Mouse (Mus musculus) midbrain, embryonic 16.5 days (tissue): Measurements from ENCODE around the gene Orm3. TPM values are rescaled to one million over a fixed set of nuclear protein-coding genes. Genes with fewer than 3 reads are reported as not detected.

Experiments
- ATAC-seq: fragments of 200-750 bp; cut with Nextera tagmentation; 2 replicates; pipeline ENCODE4 v1.8.0; 2017; ENCODE audit warnings: moderate TSS enrichment
- H3K27ac ChIP-seq: fragments of 300-500 bp; sonication (generic); 2 replicates; pipeline ENCODE4 v1.5.1; 2014; ENCODE audit warnings: mild to moderate bottlenecking, low read length, mixed read lengths
- H3K27me3 ChIP-seq: fragments of 300-500 bp; sonication (generic); 2 replicates; pipeline ENCODE4 v1.6.1; 2014; ENCODE audit warnings: low read depth, low read length, mixed read lengths; ENCODE audit not compliant: control insufficient read depth, insufficient read depth
- H3K36me3 ChIP-seq: fragments of 300-500 bp; sonication (generic); 2 replicates; pipeline ENCODE4 v1.6.1; 2014; ENCODE audit warnings: mild to moderate bottlenecking, low read length, moderate library complexity, mixed read lengths; ENCODE audit not compliant: control insufficient read depth, insufficient read depth
- H3K4me1 ChIP-seq: fragments of 300-500 bp; sonication (generic); 2 replicates; pipeline ENCODE4 v1.6.1; 2014; ENCODE audit warnings: mild to moderate bottlenecking, low read length, mixed read lengths; ENCODE audit not compliant: control insufficient read depth, insufficient read depth
- H3K4me2 ChIP-seq: fragments of 300-500 bp; sonication (generic); 2 replicates; pipeline ENCODE4 v1.6.1; 2014; ENCODE audit warnings: mild to moderate bottlenecking, low read length, mixed read lengths
- H3K4me3 ChIP-seq: fragments of 300-500 bp; sonication (generic); 2 replicates; pipeline ENCODE4 v1.5.1; 2014; ENCODE audit warnings: low read depth, mild to moderate bottlenecking, low read length, moderate library complexity, mixed read lengths
- H3K9ac ChIP-seq: fragments of 300-500 bp; sonication (generic); 2 replicates; pipeline ENCODE4 v1.6.1; 2014; ENCODE audit warnings: low read depth, low read length, mixed read lengths
- H3K9me3 ChIP-seq: fragments of 300-500 bp; sonication (generic); replicated peaks from 2 replicates; pipeline ENCODE4 v1.6.1; 2014; ENCODE audit warnings: mild to moderate bottlenecking, low read length, mixed read lengths; ENCODE audit not compliant: control insufficient read depth, poor library complexity, severe bottlenecking
- whole genome bisulfite sequencing: fragments of 180-500 bp; shearing (Covaris S2); extraction: QIAGEN DNeasy Blood & Tissue Kit; methylation state at CpG from one replicate; pipeline ENCODE4 v1.1.7; 2014; 5-methylcytosine and 5-hydroxymethylcytosine counted together
- polyA plus RNA-seq: library from polyadenylated mRNA; unstranded; fragments of >200 nt; fragmentation: Nextera tagmentation; extraction: Ambion mirVana; gene quantifications from 2 replicates; pipeline ENCODE4 v1.2.1, GENCODE M21; 2015

Orm3 gene
- polyA plus RNA-seq, 1 experiment from 2014 or later, result not detected

GRCm38 (mm10) chr4:63377483-63377882 lies 21.5 kb downstream of the Orm3 start:
- Histone ChIP-seq H3K4me3 (no peak overlapping the region), H3K27ac (no peak overlapping the region), H3K27me3 (no peaks in the 10 kb centered on the region), H3K36me3 (no peaks in the 10 kb centered on the region; the same call in 1 of the 2 replicates), H3K4me1 (no peaks in the 10 kb centered on the region; the same call in 1 of the 2 replicates), H3K9me3 (no peaks in the 10 kb centered on the region), H3K9ac (no peak overlapping the region), H3K4me2 (no peak overlapping the region)
- WGBS, result 70% methylated on average over 7 of the region's 7 CpGs
- ATAC-seq, result no peak

DNA sequence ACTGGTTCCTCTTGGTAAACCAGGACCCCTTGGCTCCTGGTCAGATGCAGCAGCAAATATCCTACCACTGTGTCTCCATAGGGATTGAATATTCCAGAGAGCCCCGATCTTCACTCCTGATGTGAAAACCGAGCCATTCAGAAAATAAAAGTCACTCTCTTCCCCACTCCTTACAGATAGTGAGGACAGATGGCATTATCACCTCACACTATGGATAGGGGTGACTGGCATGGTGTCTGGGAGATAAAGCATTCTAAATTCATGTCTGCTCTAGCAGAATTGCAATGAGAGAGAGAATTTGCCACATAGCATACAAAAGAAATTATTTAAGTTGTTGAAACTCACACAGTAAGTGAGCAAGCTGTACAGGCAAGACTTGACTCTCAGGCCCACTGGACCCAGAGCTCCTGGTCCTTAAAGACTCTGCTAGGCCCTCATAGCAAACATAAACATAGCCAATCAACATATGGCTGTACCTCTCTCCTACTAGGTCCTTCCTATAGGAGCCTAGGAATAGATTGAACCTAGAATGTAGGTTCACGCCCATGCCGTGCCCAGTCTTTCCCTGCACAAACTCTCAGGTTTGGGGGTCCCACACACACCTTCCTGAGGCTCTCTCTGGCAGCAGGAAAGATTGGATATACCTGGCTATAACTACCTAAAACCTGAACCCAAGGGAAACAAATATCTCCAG lies 26.9 kb downstream of the Orm3 start:
- Histone ChIP-seq H3K4me3 (no peak overlapping the region), H3K36me3 (no peaks in the 10 kb centered on the region; the same call in 1 of the 2 replicates), H3K27ac (no peak overlapping the region), H3K4me1 (no peaks in the 10 kb centered on the region), H3K9me3 (no peaks in the 10 kb centered on the region), H3K27me3 (no peaks in the 10 kb centered on the region), H3K9ac (no peak overlapping the region), H3K4me2 (no peak overlapping the region)
- ATAC-seq, result no peak
- 94% methylated on average over 4 of the region's 4 CpGs for WGBS

GRCm38 (mm10) chr4:63383474-63383873 lies 27.5 kb downstream of the Orm3 start:
- Histone ChIP-seq H3K9me3 (no peaks in the 10 kb centered on the region), H3K27me3 (no peaks in the 10 kb centered on the region), H3K4me2 (no peak overlapping the region), H3K4me3 (no peak overlapping the region), H3K4me1 (no peaks in the 10 kb centered on the region; the same call in 1 of the 2 replicates), H3K36me3 (no peaks in the 10 kb centered on the region; the same call in 1 of the 2 replicates), H3K27ac (no peak overlapping the region), H3K9ac (no peak overlapping the region)
- ATAC-seq, result no peak
- whole genome bisulfite sequencing, result 89% methylated on average over 12 of the region's 12 CpGs

DNA sequence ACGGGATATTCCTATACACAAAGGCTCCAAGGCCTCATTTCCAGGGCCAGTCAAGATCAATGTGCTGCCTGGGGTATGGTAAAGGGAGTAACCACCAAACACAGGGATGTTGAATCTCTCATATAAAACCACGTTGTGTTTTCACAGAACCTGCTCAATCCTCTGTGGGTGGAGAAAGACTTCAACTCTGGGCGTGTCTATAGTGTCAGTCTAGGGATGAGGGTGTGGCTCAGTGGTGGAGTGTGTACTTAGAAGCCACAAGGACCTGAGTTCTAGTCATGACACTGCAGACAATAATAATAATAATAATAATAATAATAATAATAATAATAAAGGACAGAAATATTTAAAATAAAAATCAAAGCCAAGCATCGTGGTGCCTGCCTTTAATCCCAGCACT lies 28.3 kb downstream of the Orm3 start:
- Histone ChIP-seq H3K27ac (no peak overlapping the region), H3K9ac (no peak overlapping the region), H3K9me3 (no peaks in the 10 kb centered on the region), H3K4me3 (no peak overlapping the region), H3K27me3 (no peaks in the 10 kb centered on the region), H3K4me1 (peaks cover 4% of the 10 kb centered on the region; the same call in 1 of the 2 replicates), H3K4me2 (no peak overlapping the region), H3K36me3 (no peaks in the 10 kb centered on the region; the same call in 1 of the 2 replicates)
- ATAC-seq, result no peak
- WGBS, result 92% methylated on average over 4 of the region's 4 CpGs

DNA sequence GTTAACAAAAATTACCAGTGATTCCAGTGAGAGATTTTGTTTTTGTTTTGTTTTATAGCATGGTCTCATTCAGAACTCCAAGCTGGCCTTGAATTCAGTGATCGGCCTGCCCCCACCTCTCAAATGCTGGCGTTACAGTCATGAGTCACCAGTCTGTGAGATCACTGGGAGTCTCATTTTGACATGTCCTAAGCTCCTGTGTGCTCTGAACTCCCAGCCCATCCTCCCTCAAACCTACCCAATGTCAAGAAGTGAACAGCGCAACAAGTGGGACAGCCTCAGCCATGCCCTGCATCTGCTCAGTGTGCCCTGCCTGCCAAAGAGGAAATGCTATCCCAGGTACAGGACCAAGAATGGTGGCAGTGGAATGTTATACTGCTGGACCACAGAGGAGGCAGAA lies 29.3 kb downstream of the Orm3 start:
- no peak for ATAC-seq
- peaks cover 6% of the 10 kb centered on the region; the same call in 1 of the 2 replicates for H3K4me1 ChIP-seq
- WGBS, result 95% methylated on average over 3 of the region's 3 CpGs
- no peak overlapping the region for H3K4me3 ChIP-seq
- no peak overlapping the region for H3K27ac ChIP-seq
- H3K4me2 ChIP-seq, result no peak overlapping the region
- no peak overlapping the region for H3K9ac ChIP-seq
- no peaks in the 10 kb centered on the region for H3K9me3 ChIP-seq
- no peaks in the 10 kb centered on the region for H3K36me3 ChIP-seq
- H3K27me3 ChIP-seq, result no peaks in the 10 kb centered on the region

- 76% methylated on average over 11 of the region's 11 CpGs for WGBS
- Histone ChIP-seq H3K27me3 (no peaks in the 10 kb centered on the region), H3K9ac (no peak overlapping the region), H3K4me1 (peaks cover 6% of the 10 kb centered on the region; the same call in 1 of the 2 replicates), H3K27ac (no peak overlapping the region), H3K4me3 (no peak overlapping the region), H3K4me2 (no peak overlapping the region), H3K36me3 (no peaks in the 10 kb centered on the region), H3K9me3 (no peaks in the 10 kb centered on the region)
- no peak for ATAC-seq
Measured at GRCm38 (mm10) chr4:63385784-63386183, 29.8 kb downstream of the Orm3 start.

DNA sequence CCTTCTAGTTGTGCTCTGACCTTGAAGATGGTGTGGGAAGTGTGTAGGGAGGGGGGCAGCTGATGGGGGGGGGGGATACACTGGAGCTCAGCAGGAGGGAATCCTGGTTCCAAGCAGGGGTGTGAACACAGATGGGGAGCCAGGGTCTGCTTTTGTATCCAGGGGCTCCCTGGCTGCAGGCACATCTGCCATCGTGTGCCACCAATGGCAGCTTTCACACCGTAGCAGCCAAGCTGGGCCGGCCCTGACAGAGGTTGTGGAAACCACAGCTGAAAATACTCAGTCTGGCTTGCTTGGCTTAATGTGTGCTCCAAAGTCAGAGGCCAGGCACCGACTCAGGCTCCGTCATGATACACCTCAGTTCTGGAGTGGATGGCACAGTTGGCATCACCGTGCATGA lies 32.1 kb downstream of the Orm3 start:
- no peak for ATAC-seq
- no peak overlapping the region for H3K4me2 ChIP-seq
- H3K9me3 ChIP-seq, result no peaks in the 10 kb centered on the region
- H3K4me1 ChIP-seq, result peaks cover 6% of the 10 kb centered on the region; the same call in 1 of the 2 replicates
- H3K36me3 ChIP-seq, result no peaks in the 10 kb centered on the region
- no peak overlapping the region for H3K9ac ChIP-seq
- no peak overlapping the region for H3K27ac ChIP-seq
- no peak overlapping the region for H3K4me3 ChIP-seq
- no peaks in the 10 kb centered on the region for H3K27me3 ChIP-seq
- WGBS, result 51% methylated on average over 6 of the region's 6 CpGs

- Histone ChIP-seq H3K27ac (peak overlapping the region; percentile 58), H3K36me3 (0 out of 2 replicates have a peak, but pooled peaks cover 2% of the 10 kb centered on the region), H3K9me3 (no peaks in the 10 kb centered on the region), H3K9ac (no peak overlapping the region; the same call in 1 of the 2 replicates), H3K27me3 (no peaks in the 10 kb centered on the region), H3K4me1 (peaks cover 6% of the 10 kb centered on the region; the same call in 1 of the 2 replicates), H3K4me2 (no peak overlapping the region), H3K4me3 (no peak overlapping the region)
- peak; percentile 76 for ATAC-seq
- 7% methylated on average over 8 of the region's 8 CpGs for WGBS
Measured at GRCm38 (mm10) chr4:63389121-63389886, 33.3 kb downstream of the Orm3 start.
